Mouse (Mus musculus): ENCODE data around the gene Dnm1.
A peak's percentile ranks its signal among the peaks of the same experiment; 100 is the strongest.

DNA sequence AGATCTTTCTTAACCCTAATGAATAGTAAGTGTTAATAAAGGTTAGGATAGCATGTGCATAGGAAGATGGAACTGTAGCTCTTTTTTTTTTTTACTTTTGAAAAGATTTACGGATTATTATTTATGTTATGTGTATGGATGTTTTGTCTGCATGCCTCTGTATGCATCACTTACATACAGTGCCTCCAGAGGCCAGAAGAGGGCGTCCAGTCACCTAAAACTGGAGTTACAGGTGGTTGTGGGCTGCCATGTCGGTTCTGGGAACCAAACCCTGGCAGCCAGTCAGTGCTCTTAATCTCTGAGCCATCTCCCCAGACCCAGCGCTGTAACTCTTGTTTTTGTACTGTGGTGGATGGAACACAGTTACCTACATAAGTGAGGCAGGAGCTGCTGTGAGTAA lies 28.8 kb downstream of the Dnm1 start:
- TF ChIP-seq CTCF (conservative IDR thresholded peaks at IDR 0.05; ENCODE audit: low read length) (peak; percentile 46), POU5F1 (IDR thresholded peaks at IDR 0.05; ENCODE audit: borderline replicate concordance, low read length) (no peak)
